Mouse (Mus musculus): ENCODE results near the gene Zdhhc16. TPM values are rescaled to one million over a fixed set of nuclear protein-coding genes. Genes with fewer than 3 reads are reported as not detected.

Gene Zdhhc16
- polyA plus RNA-seq, 1 experiment: 176 TPM

DNA sequence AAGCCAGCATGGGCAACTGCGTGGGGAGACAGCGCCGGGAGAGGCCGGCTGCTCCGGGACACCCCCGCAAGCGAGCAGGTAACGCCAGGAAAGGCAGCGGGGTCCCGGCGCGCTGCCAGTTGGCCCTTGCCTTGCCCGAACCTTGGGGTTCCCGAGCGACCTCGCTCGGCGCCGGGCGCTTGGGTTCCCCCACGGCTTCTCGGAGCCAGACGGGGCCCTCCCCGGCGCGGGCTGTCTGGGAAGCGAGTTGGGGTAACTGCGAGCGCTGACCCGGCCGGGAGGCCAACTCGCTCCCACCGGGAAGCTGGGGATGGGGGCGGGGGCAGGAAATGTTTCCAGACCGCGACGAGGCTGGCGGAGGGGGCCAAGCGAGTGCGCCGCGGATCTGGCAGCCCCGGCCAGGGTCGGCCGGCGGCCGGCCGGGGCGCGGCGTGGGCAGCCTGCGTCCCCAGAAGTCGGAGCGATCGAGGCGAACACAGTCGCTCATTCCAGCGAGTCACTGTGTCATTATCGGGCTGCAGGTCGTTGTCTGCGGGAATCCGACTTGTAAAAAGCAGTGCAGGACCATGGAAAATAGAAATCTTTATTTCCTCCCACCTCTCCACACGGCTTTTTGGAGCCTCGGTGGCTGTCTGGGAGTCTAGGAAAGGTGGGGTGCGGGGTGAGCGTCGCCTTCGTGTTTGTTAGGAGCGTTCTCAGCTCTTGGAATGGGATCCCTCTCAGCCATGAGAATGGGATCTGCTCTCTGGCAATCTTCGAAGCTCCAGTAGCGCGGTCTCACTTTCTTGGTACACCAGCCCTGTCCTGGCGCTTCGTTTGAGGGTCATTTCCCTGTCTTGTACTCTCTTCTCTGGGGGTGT is 48.9 kb downstream of the Zdhhc16 start:
- TF ChIP-seq POLR2A (IDR thresholded peaks at IDR 0.05; ENCODE audit: control insufficient read depth, extremely low read depth, insufficient read depth, low read length, poor library complexity): no peak
- Histone ChIP-seq H3K27me3 (ENCODE audit: control insufficient read depth, insufficient read depth, low read length) (no peaks in the 10 kb centered on the region), H3K27ac (ENCODE audit: control insufficient read depth, insufficient read depth, low read length) (no peak overlapping the region), H3K4me1 (replicated peaks; ENCODE audit: control insufficient read depth, insufficient read depth, low read length) (peaks cover 6% of the 10 kb centered on the region), H3K36me3 (ENCODE audit: control insufficient read depth, insufficient read depth, low read length) (no peaks in the 10 kb centered on the region), H3K4me3 (ENCODE audit: control insufficient read depth, insufficient read depth, low read length) (peak overlapping the region; percentile 68)
- 1% methylated on average over 74 of the region's 74 CpGs for WGBS
- peak; percentile 53 for DNase-seq

DNA sequence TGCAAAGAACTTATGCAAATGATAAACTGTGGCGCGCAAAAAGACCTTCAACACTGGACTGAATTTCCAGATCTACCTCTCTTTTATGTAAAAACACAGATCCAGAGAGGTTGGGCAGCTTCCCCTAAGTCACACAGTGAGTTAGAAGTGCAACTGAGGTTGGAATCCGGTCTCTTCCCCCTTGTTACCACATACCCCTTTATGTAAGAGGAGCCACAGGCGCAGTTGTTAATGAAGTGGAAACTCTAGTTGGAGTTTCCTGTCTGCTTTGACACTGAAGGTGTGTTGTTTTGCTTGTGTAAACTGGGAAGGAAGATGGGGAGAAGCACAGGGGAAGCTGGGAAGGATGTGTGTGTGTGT is 49.5 kb downstream of the Zdhhc16 start:
- H3K27me3 ChIP-seq (ENCODE audit: control insufficient read depth, insufficient read depth, low read length): no peaks in the 10 kb centered on the region
- H3K4me3 ChIP-seq (ENCODE audit: control insufficient read depth, insufficient read depth, low read length): peak overlapping the region; percentile 68
- H3K36me3 ChIP-seq (ENCODE audit: control insufficient read depth, insufficient read depth, low read length): no peaks in the 10 kb centered on the region
- no peak for TF ChIP-seq POLR2A (IDR thresholded peaks at IDR 0.05; ENCODE audit: control insufficient read depth, extremely low read depth, insufficient read depth, low read length, poor library complexity)
- TF ChIP-seq CTCF (IDR thresholded peaks at IDR 0.05; ENCODE audit: borderline replicate concordance, control insufficient read depth, extremely low read depth, insufficient read depth, low read length, poor library complexity): no peak
- 6% methylated on average over 4 of the region's 4 CpGs for WGBS
- peak; percentile 4 for DNase-seq
- no peak overlapping the region for H3K27ac ChIP-seq (ENCODE audit: control insufficient read depth, insufficient read depth, low read length)
- peaks cover 6% of the 10 kb centered on the region for H3K4me1 ChIP-seq (replicated peaks; ENCODE audit: control insufficient read depth, insufficient read depth, low read length)

DNA sequence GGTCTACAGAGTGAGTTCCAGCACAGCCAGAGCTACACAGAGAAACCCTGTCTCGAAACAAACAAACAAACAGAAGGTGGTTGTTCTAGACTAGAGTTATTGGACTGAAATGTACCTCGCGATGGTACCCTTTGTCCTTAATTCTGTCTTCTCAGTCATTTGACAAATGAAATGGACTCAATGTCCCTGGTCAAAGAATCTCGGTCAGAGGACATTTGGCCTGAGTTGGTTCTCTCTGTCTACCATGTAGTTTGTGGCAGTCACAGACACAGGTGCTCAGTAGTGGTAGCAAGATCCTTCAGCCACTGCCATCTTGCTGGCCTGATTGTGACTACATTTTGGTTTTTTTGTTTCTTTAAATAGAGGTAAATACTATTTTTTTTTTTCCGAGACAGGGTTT is 52.7 kb downstream of the Zdhhc16 start:
- DNase-seq: no peak
- Histone ChIP-seq H3K27ac (ENCODE audit: control insufficient read depth, insufficient read depth, low read length) (no peak overlapping the region), H3K4me3 (ENCODE audit: control insufficient read depth, insufficient read depth, low read length) (no peak overlapping the region), H3K36me3 (ENCODE audit: control insufficient read depth, insufficient read depth, low read length) (no peaks in the 10 kb centered on the region), H3K4me1 (replicated peaks; ENCODE audit: control insufficient read depth, insufficient read depth, low read length) (peaks cover 6% of the 10 kb centered on the region), H3K27me3 (ENCODE audit: control insufficient read depth, insufficient read depth, low read length) (no peaks in the 10 kb centered on the region)
- TF ChIP-seq CTCF (IDR thresholded peaks at IDR 0.05; ENCODE audit: borderline replicate concordance, control insufficient read depth, extremely low read depth, insufficient read depth, low read length, poor library complexity) (no peak), POLR2A (IDR thresholded peaks at IDR 0.05; ENCODE audit: control insufficient read depth, extremely low read depth, insufficient read depth, low read length, poor library complexity) (no peak)
- 97% methylated on average over 5 of the region's 5 CpGs for WGBS

DNA sequence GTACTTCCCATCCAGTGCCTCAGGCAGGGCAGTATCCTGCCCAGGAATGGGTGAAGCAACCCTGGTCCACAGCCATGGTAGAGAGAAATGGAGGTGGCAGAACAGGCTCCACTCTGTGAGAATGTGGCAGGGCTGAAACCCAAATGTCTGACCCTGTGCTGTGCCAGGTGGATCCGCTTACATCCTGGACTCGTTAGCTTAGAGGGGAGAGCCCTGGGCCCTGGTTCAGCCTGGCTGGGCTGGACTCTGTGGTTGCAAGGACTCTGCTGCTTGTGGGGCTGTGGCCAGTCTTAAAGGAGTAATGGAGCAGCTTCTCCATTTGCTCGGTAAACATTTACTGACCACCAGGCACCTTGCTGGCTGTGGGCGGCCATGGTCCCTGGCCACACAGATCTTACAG is 53.9 kb downstream of the Zdhhc16 start:
- H3K4me1 ChIP-seq (replicated peaks; ENCODE audit: control insufficient read depth, insufficient read depth, low read length): peaks cover 5% of the 10 kb centered on the region
- TF ChIP-seq CTCF (IDR thresholded peaks at IDR 0.05; ENCODE audit: borderline replicate concordance, control insufficient read depth, extremely low read depth, insufficient read depth, low read length, poor library complexity): no peak
- TF ChIP-seq POLR2A (IDR thresholded peaks at IDR 0.05; ENCODE audit: control insufficient read depth, extremely low read depth, insufficient read depth, low read length, poor library complexity): no peak
- H3K4me3 ChIP-seq (ENCODE audit: control insufficient read depth, insufficient read depth, low read length): no peak overlapping the region
- no peaks in the 10 kb centered on the region for H3K27me3 ChIP-seq (ENCODE audit: control insufficient read depth, insufficient read depth, low read length)
- H3K36me3 ChIP-seq (ENCODE audit: control insufficient read depth, insufficient read depth, low read length): no peaks in the 10 kb centered on the region
- 97% methylated on average over 4 of the region's 4 CpGs for WGBS
- H3K27ac ChIP-seq (ENCODE audit: control insufficient read depth, insufficient read depth, low read length): no peak overlapping the region
- DNase-seq: no peak

DNA sequence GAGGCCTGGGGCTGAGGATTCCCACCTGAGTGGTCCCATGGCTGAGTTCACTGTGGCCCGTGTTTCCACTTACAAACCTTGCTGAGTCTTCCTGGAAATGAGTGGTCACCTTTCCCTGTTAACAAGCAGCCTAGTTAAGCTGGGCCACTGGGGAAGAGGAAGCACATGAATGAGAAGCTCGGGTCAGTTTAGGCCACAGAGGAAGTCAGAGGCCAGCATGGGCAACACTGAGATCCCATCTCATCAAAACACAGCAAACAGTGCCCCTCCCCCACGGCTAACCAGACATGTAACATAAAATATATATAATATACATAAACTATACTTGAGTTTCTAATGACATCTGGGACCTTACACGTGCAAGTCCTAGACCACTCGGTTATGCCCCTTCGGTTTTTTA is 56.5 kb downstream of the Zdhhc16 start:
- H3K4me3 ChIP-seq (ENCODE audit: control insufficient read depth, insufficient read depth, low read length): no peak overlapping the region
- no peak overlapping the region for H3K27ac ChIP-seq (ENCODE audit: control insufficient read depth, insufficient read depth, low read length)
- no peak for TF ChIP-seq POLR2A (IDR thresholded peaks at IDR 0.05; ENCODE audit: control insufficient read depth, extremely low read depth, insufficient read depth, low read length, poor library complexity)
- TF ChIP-seq CTCF (IDR thresholded peaks at IDR 0.05; ENCODE audit: borderline replicate concordance, control insufficient read depth, extremely low read depth, insufficient read depth, low read length, poor library complexity): no peak
- no peaks in the 10 kb centered on the region for H3K36me3 ChIP-seq (ENCODE audit: control insufficient read depth, insufficient read depth, low read length)
- H3K4me1 ChIP-seq (replicated peaks; ENCODE audit: control insufficient read depth, insufficient read depth, low read length): no peaks in the 10 kb centered on the region
- H3K27me3 ChIP-seq (ENCODE audit: control insufficient read depth, insufficient read depth, low read length): no peaks in the 10 kb centered on the region
- WGBS: 63% methylated on average over 6 of the region's 6 CpGs
- DNase-seq: no peak

DNA sequence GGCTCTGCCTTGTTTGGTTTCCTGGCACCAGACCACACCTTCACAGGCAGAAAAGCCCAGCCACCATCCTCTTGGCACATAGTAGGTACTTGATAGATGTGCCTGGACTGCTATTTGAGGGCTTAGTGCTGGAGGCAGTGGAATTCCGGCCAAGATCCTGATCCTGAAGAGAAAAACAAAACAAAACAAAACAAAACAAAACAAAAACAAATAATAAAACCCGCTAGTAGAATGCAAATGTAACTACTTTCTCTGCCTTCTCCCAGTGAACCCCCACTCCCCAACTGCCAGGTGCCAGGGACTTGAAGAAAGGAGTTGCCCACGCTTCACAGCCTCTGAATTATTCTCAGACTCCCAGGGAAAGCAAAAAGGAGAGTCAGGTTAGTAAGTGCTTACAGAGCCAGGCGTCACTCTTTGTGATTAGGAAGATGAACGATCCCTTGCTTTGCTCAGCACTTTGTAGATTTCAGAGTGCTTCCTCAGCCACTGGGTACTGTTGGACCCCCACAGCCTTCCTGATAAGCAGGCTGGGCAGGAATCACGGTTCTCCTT is 58.7 kb downstream of the Zdhhc16 start:
- DNase-seq: no peak
- no peak overlapping the region for H3K27ac ChIP-seq (ENCODE audit: control insufficient read depth, insufficient read depth, low read length)

More for the DNA sequence above, 58.7 kb downstream of the Zdhhc16 start:
- no peak for TF ChIP-seq CTCF (IDR thresholded peaks at IDR 0.05; ENCODE audit: borderline replicate concordance, control insufficient read depth, extremely low read depth, insufficient read depth, low read length, poor library complexity)
- TF ChIP-seq POLR2A (IDR thresholded peaks at IDR 0.05; ENCODE audit: control insufficient read depth, extremely low read depth, insufficient read depth, low read length, poor library complexity): no peak
- no peaks in the 10 kb centered on the region for H3K36me3 ChIP-seq (ENCODE audit: control insufficient read depth, insufficient read depth, low read length)
- no peaks in the 10 kb centered on the region for H3K4me1 ChIP-seq (replicated peaks; ENCODE audit: control insufficient read depth, insufficient read depth, low read length)
- H3K27me3 ChIP-seq (ENCODE audit: control insufficient read depth, insufficient read depth, low read length): no peaks in the 10 kb centered on the region
- 84% methylated on average over 6 of the region's 6 CpGs for WGBS
- no peak overlapping the region for H3K4me3 ChIP-seq (ENCODE audit: control insufficient read depth, insufficient read depth, low read length)
